10 mouse cellular contexts compared by ENCODE assay signal in genomic region chr6:58927881-58928280, GRCm38 (mm10). TPM values are rescaled to one million over a fixed set of nuclear protein-coding genes. Genes with fewer than 3 reads are reported as not detected.
DNase-seq lines count a peak whose midpoint lies in the region; ATAC-seq lines count a peak whose summit lies in the region.
"Had no signal": no experiment of that assay in that cellular context is flagged by ENCODE, and none has a peak within 500 bp of the region (broad histone marks: within the 10 kb centered on the region; RNA-seq: fewer than 3 reads in every experiment).

No protein-coding gene starts in this region.

- H3K4me1 ChIP-seq in heart, embryonic 13.5 days = peaks cover 21% of the 10 kb centered on the region
- H3K4me1 ChIP-seq in forebrain, embryonic 16.5 days (replicated peaks; ENCODE audit: control insufficient read depth, insufficient read depth, low read length) = peaks cover 18% of the 10 kb centered on the region

- H3K27me3 ChIP-seq in heart, embryonic 13.5 days (replicated peaks) = no peaks in the 10 kb centered on the region
- no peaks in the 10 kb centered on the region for H3K27me3 ChIP-seq in forebrain, embryonic 16.5 days (replicated peaks; ENCODE audit: control insufficient read depth, insufficient read depth, low read length)
- H3K27me3 ChIP-seq: limb, embryonic 13.5 days had no signal

- no peak for ATAC-seq in heart, embryonic 13.5 days (ENCODE audit: extremely low read depth, insufficient number of reproducible peaks, low FRiP score, low TSS enrichment)
- ATAC-seq in activated CD4-positive, CD25-positive, alpha-beta regulatory T cell, adult 4 months = no peak
- no peak for ATAC-seq in forebrain, embryonic 16.5 days
- ATAC-seq: CD4-positive, CD25-positive, alpha-beta regulatory T cell, adult 4 months had no signal

- no peaks in the 10 kb centered on the region for H3K36me3 ChIP-seq in heart, embryonic 13.5 days
- no peaks in the 10 kb centered on the region for H3K36me3 ChIP-seq in forebrain, embryonic 16.5 days (ENCODE audit: control insufficient read depth, insufficient read depth)
- H3K36me3 ChIP-seq: limb, embryonic 13.5 days had no signal

- H3K4me2 ChIP-seq in heart, embryonic 13.5 days = no peak overlapping the region
- H3K4me2 ChIP-seq in forebrain, embryonic 16.5 days (ENCODE audit: low read length) = no peak overlapping the region
- H3K4me2 ChIP-seq: limb, embryonic 13.5 days had no signal

- peak overlapping the region; percentile 36; the same call in 1 of the 2 replicates for H3K27ac ChIP-seq in heart, embryonic 13.5 days (replicated peaks)
- no peak overlapping the region for H3K27ac ChIP-seq in forebrain, embryonic 16.5 days (ENCODE audit: low read length)
- H3K27ac ChIP-seq: limb, embryonic 13.5 days had no signal

- WGBS in heart, embryonic 13.5 days = 38% methylated on average over 2 of the region's 2 CpGs
- WGBS in forebrain, embryonic 16.5 days = 52% methylated on average over 2 of the region's 2 CpGs

- H3K4me3 ChIP-seq in heart, embryonic 13.5 days = no peak overlapping the region
- no peak overlapping the region for H3K4me3 ChIP-seq in forebrain, embryonic 16.5 days (replicated peaks; ENCODE audit: low read length)
- H3K4me3 ChIP-seq: limb, embryonic 13.5 days had no signal

- H3K9ac ChIP-seq in heart, embryonic 13.5 days = no peak overlapping the region
- H3K9ac ChIP-seq in forebrain, embryonic 16.5 days (replicated peaks; ENCODE audit: low read depth, low read length) = no peak overlapping the region
- H3K9ac ChIP-seq: limb, embryonic 13.5 days had no signal

- peak; percentile 76 for DNase-seq in kidney, adult 11 months
- no peak for DNase-seq in kidney, postnatal 14 days
- peak; percentile 91 for DNase-seq in adipocyte (ENCODE audit: low spot score)
- peak; percentile 88 for DNase-seq in cerebellum, adult 9-10 months
- DNase-seq in retina, postnatal 1 day = no peak

- no peaks in the 10 kb centered on the region for H3K9me3 ChIP-seq in heart, embryonic 13.5 days
- no peaks in the 10 kb centered on the region for H3K9me3 ChIP-seq in forebrain, embryonic 16.5 days (ENCODE audit: control insufficient read depth, low read length)
- H3K9me3 ChIP-seq: limb, embryonic 13.5 days had no signal

RNA-seq across cellular contexts. Expression of gene Nap1l5, which starts 21.0 kb away (rescaled TPM):
- polyA plus RNA-seq in heart, embryonic 13.5 days (2015; fragmentation: Nextera tagmentation; extraction: Ambion mirVana) = 1.2 and 2.0 TPM in 2 replicates
- under 1 TPM in 1 of 2 experiments, not detected in 1; 0.37 TPM for polyA plus RNA-seq in activated CD4-positive, CD25-positive, alpha-beta regulatory T cell, adult 4 months (2017; shearing (Covaris generic))
- 82.8 and 111 TPM in 2 replicates for polyA plus RNA-seq in forebrain, embryonic 16.5 days (2015; fragmentation: Nextera tagmentation; extraction: Ambion mirVana)
- polyA plus RNA-seq: CD4-positive, CD25-positive, alpha-beta regulatory T cell, adult 4 months had no signal

Comparison
In these comparisons a context has a peak if more than half of its experiments do, and no peak if none do; other contexts are left out.
1. DNase-seq: peak in kidney, adult 11 months (single experiment), adipocyte (single experiment) and cerebellum, adult 9-10 months (single experiment); none in kidney, postnatal 14 days (single experiment) and retina, postnatal 1 day (single experiment).
2. RNA of gene Nap1l5, which starts 21.0 kb away (polyA plus RNA-seq): 82.8 to 111 TPM in forebrain, embryonic 16.5 days; 1.2 to 2.0 TPM in heart, embryonic 13.5 days and 0.37 TPM in activated CD4-positive, CD25-positive, alpha-beta regulatory T cell, adult 4 months; every median in the first group is over 10 times any median in the second.